Mouse (Mus musculus): ENCODE data around the gene Morn2. TPM values are rescaled to one million over a fixed set of nuclear protein-coding genes. Genes with fewer than 3 reads are reported as not detected.

Gene Morn2
- total and polyA plus RNA-seq, 2 experiments from 2014 or later, result 26.4 to 47.8 TPM

DNA sequence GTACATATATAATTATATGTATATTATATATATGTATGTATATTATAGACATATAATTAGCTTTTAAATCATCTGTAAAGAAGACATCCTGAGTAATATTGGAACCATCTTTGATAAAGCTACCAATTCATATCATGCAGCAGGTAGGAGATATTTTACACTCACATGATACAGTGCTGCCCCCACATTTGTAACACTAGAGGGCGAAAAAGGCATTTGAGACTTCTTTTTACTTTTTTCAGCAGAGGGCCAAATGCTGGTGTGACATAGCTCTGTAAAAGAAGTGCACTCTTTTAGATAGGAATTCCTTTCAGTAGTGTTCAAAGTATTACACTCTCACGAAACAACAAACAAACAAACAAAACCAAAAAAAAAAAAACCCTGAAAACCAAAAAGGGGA lies 1.1 kb downstream of the Morn2 start:
- Histone ChIP-seq H3K36me3 (ENCODE audit: insufficient read depth) (no peaks in the 10 kb centered on the region), H3K9ac (no peak overlapping the region), H3K27me3 (ENCODE audit: insufficient read depth, low read length) (no peaks in the 10 kb centered on the region), H3K4me2 (ENCODE audit: low read depth) (no peak overlapping the region), H3K9me3 (ENCODE audit: low read length) (no peaks in the 10 kb centered on the region), H3K4me3 (ENCODE audit: low read depth, low read length) (no peak overlapping the region), H3K27ac (ENCODE audit: low read depth, low read length) (no peak overlapping the region), H3K4me1 (ENCODE audit: insufficient read depth) (peaks cover 5% of the 10 kb centered on the region)
- 18% methylated on average over 2 of the region's 2 CpGs for WGBS
- ATAC-seq (peak; percentile 25; the same call in 1 of the 2 replicates), DNase-seq (peak; percentile 81)
- TF ChIP-seq CTCF (IDR thresholded peaks at IDR 0.05; ENCODE audit: low read depth), result peak; percentile 85

GRCm38 (mm10) chr17:80295258-80295657 lies 5.3 kb downstream of the Morn2 start:
- 90% methylated on average over 5 of the region's 5 CpGs for WGBS
- no peaks in the 10 kb centered on the region; the same call in 1 of the 2 replicates for H3K36me3 ChIP-seq (ENCODE audit: insufficient read depth)

DNA sequence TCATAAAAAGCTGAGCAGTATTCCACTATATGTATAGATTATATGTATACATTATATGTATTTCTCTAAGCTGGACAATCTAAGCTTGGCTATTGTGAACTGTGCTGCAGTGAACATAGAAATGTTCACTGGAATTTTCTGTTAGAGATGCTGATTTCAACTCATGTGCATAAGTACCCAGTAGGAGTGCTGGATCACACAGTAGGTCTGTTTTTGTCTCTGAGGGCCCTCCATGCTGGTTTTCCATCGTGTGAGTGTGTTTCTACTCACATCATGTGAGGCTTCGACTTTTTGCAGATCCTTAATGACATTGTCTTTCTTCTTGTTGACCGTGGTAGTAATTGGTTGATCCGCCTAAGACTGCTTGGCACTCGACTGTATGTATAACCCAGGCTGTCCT lies 8.8 kb downstream of the Morn2 start:
- 89% methylated on average over 5 of the region's 5 CpGs for WGBS
- TF ChIP-seq CTCF (IDR thresholded peaks at IDR 0.05; ENCODE audit: low read depth), result no peak
- H3K9me3 ChIP-seq (ENCODE audit: low read length), result no peaks in the 10 kb centered on the region
- ATAC-seq, result no peak
- no peak overlapping the region for H3K9ac ChIP-seq
- no peaks in the 10 kb centered on the region; the same call in 1 of the 2 replicates for H3K36me3 ChIP-seq (ENCODE audit: insufficient read depth)
- no peaks in the 10 kb centered on the region for H3K4me1 ChIP-seq (ENCODE audit: insufficient read depth)
- no peak overlapping the region for H3K27ac ChIP-seq (ENCODE audit: low read depth, low read length)
- H3K27me3 ChIP-seq (ENCODE audit: insufficient read depth, low read length), result no peaks in the 10 kb centered on the region
- no peak overlapping the region for H3K4me3 ChIP-seq (ENCODE audit: low read depth, low read length)
- no peak overlapping the region for H3K4me2 ChIP-seq (ENCODE audit: low read depth)
- DNase-seq, result no peak

More at GRCm38 (mm10) chr17:80295258-80295657, 5.3 kb downstream of the Morn2 start:
- H3K4me2 ChIP-seq (ENCODE audit: low read depth), result no peak overlapping the region
- DNase-seq, result no peak
- TF ChIP-seq CTCF (IDR thresholded peaks at IDR 0.05; ENCODE audit: low read depth), result no peak
- no peak for ATAC-seq
- no peak overlapping the region for H3K4me3 ChIP-seq (ENCODE audit: low read depth, low read length)
- H3K27me3 ChIP-seq (ENCODE audit: insufficient read depth, low read length), result no peaks in the 10 kb centered on the region
- H3K9me3 ChIP-seq (ENCODE audit: low read length), result no peaks in the 10 kb centered on the region
- H3K27ac ChIP-seq (ENCODE audit: low read depth, low read length), result no peak overlapping the region
- no peaks in the 10 kb centered on the region for H3K4me1 ChIP-seq (ENCODE audit: insufficient read depth)
- H3K9ac ChIP-seq, result no peak overlapping the region

DNA sequence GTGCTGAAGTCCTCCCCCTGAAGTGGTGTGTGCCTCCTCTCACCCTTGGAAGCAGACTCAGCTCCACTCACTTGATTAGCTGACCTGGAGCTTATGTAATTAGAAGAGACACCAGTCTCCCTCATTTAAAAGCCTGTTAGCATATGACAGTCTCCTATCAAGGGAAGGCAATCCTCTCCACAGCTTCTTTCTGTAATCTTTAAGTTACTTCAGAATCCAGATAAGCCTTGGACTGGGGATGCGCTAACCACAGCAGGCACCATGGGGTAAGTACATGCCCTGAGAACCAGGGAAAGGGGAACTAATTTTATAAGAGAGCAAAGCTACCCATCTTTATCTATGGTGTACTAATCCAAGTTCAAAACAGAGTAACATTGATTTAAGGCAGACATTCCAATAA lies 17.2 kb downstream of the Morn2 start, which contains the start of gene Arhgef33:
Gene Arhgef33, plus strand, starts transcription at position 157 of the 400 bp plus-strand sequence.
- no peak for DNase-seq
- H3K9ac ChIP-seq, result no peak within 1 kb of the TSS
- WGBS, result 84% methylated on average over 1 of the region's 1 CpGs

GRCm38 (mm10) chr17:80311761-80312160 lies 21.8 kb downstream of the Morn2 start:
- Histone ChIP-seq H3K36me3 (ENCODE audit: insufficient read depth) (no peaks in the 10 kb centered on the region), H3K4me2 (ENCODE audit: low read depth) (no peak overlapping the region), H3K9me3 (ENCODE audit: low read length) (no peaks in the 10 kb centered on the region), H3K27me3 (ENCODE audit: insufficient read depth, low read length) (no peaks in the 10 kb centered on the region), H3K4me3 (ENCODE audit: low read depth, low read length) (no peak overlapping the region), H3K4me1 (ENCODE audit: insufficient read depth) (peaks cover 6% of the 10 kb centered on the region; the same call in 1 of the 2 replicates), H3K27ac (ENCODE audit: low read depth, low read length) (no peak overlapping the region), H3K9ac (no peak overlapping the region)
- 16% methylated on average over 9 of the region's 9 CpGs for WGBS
- DNase-seq (peak; percentile 22), ATAC-seq (peak; percentile 38; the same call in 1 of the 2 replicates)
- no peak for TF ChIP-seq CTCF (IDR thresholded peaks at IDR 0.05; ENCODE audit: low read depth)

More for the DNA sequence above, 17.2 kb downstream of the Morn2 start, which contains the start of gene Arhgef33:
- peaks cover 6% of the 10 kb centered on the region; the same call in 1 of the 2 replicates for H3K4me1 ChIP-seq (ENCODE audit: insufficient read depth)
- no peaks in the 10 kb centered on the region for H3K36me3 ChIP-seq (ENCODE audit: insufficient read depth)
- H3K4me2 ChIP-seq (ENCODE audit: low read depth), result no peak within 1 kb of the TSS
- H3K4me3 ChIP-seq (ENCODE audit: low read depth, low read length), result no peak within 1 kb of the TSS
- H3K27ac ChIP-seq (ENCODE audit: low read depth, low read length), result no peak within 1 kb of the TSS
- H3K9me3 ChIP-seq (ENCODE audit: low read length), result no peaks in the 10 kb centered on the region
- no peak for TF ChIP-seq CTCF (IDR thresholded peaks at IDR 0.05; ENCODE audit: low read depth)
- no peaks in the 10 kb centered on the region for H3K27me3 ChIP-seq (ENCODE audit: insufficient read depth, low read length)
- no peak for ATAC-seq

GRCm38 (mm10) chr17:80312405-80312804 lies 22.4 kb downstream of the Morn2 start:
- H3K27me3 ChIP-seq (ENCODE audit: insufficient read depth, low read length), result no peaks in the 10 kb centered on the region
- no peaks in the 10 kb centered on the region for H3K9me3 ChIP-seq (ENCODE audit: low read length)
- H3K27ac ChIP-seq (ENCODE audit: low read depth, low read length), result no peak overlapping the region
- no peaks in the 10 kb centered on the region for H3K36me3 ChIP-seq (ENCODE audit: insufficient read depth)
- no peak overlapping the region for H3K4me2 ChIP-seq (ENCODE audit: low read depth)
- H3K9ac ChIP-seq, result no peak overlapping the region
- DNase-seq, result no peak
- no peak for ATAC-seq
- no peak overlapping the region for H3K4me3 ChIP-seq (ENCODE audit: low read depth, low read length)
- 70% methylated on average over 4 of the region's 4 CpGs for WGBS
- TF ChIP-seq CTCF (IDR thresholded peaks at IDR 0.05; ENCODE audit: low read depth), result no peak
- H3K4me1 ChIP-seq (ENCODE audit: insufficient read depth), result peaks cover 6% of the 10 kb centered on the region; the same call in 1 of the 2 replicates

- no peak for TF ChIP-seq CTCF (IDR thresholded peaks at IDR 0.05; ENCODE audit: low read depth)
- no peak for ATAC-seq
- H3K36me3 ChIP-seq (ENCODE audit: insufficient read depth), result no peaks in the 10 kb centered on the region
Measured at GRCm38 (mm10) chr17:80322228-80322627, 32.2 kb downstream of the Morn2 start.

More at GRCm38 (mm10) chr17:80322228-80322627, 32.2 kb downstream of the Morn2 start:
- Histone ChIP-seq H3K9ac (no peak overlapping the region), H3K27me3 (ENCODE audit: insufficient read depth, low read length) (no peaks in the 10 kb centered on the region), H3K4me2 (ENCODE audit: low read depth) (no peak overlapping the region), H3K4me3 (ENCODE audit: low read depth, low read length) (no peak overlapping the region), H3K4me1 (ENCODE audit: insufficient read depth) (no peaks in the 10 kb centered on the region), H3K27ac (ENCODE audit: low read depth, low read length) (no peak overlapping the region), H3K9me3 (ENCODE audit: low read length) (no peaks in the 10 kb centered on the region)
- WGBS, result 93% methylated on average over 6 of the region's 6 CpGs
- DNase-seq, result no peak
